Mouse (Mus musculus): ENCODE measurements around the gene Chd9. TPM values are rescaled to one million over a fixed set of nuclear protein-coding genes. Genes with fewer than 3 reads are reported as not detected.

The Chd9 gene
- 10 to 100 TPM; 37.4 to 51.6 (median 46.4) TPM for total RNA-seq (2022)

DNA sequence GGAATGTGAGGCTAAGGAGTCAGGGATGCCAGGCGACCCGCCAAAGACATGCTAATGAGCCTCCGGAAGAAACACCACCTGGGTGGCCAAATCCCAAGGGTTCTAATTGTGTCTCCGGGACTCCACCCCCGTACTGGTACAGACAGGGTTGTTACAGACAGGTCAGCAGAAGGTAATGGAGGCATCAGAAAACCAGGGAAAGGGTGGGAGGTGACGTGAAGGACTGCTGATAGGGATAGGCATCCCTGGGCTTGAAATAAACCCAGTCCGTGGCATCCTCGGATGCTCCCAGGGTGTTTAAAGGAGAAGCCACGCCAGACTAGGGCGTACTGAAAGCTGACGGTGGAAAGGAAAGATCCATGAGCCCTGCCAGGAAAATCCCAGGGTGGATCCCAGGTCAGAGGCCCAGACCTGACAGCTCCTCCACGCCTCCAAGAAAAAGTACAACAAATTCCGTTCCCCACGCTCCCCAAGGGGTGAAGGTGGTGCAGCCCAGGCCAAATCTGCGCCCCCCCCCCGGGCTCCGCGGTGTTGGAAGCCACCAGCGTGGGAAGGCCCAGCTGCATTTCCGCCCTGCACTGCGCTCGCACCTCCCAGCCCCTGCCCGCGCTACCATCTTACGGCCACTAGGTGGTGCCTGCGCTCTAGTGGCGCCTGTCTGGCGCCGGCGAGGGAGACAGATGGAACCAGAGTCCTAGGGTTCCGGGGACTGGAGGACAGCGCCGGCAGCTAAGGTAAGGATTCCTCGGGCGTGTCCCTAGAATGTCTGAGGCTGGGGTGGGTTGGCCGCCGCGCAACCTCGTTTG is at the start of gene Chd9:
Gene Chd9, plus strand, starts transcription at position 172 of the 806 bp plus-strand sequence.
- DNase-seq (ENCODE audit: low spot score): peak; percentile 97

DNA sequence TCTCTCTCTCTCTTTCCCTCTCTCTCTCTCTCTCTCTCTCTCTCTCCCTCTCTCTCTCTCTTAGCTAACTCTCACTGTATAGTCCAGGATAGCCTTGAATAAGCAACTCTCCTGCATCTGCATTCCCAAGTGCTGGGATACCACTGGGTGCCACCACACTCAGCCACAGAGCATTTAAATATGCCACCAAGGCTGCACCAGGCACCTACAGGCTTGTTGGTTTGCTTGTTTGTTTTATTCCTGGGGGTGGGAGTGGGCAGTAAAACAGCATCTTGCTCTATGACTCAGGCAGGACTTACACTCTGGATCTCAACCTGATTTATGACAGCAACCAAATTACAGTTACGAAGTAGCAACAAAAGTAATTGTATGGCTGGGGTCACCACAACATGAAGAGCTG is 36.5 kb upstream of the Chd9 start:
- DNase-seq (ENCODE audit: low spot score): no peak

DNA sequence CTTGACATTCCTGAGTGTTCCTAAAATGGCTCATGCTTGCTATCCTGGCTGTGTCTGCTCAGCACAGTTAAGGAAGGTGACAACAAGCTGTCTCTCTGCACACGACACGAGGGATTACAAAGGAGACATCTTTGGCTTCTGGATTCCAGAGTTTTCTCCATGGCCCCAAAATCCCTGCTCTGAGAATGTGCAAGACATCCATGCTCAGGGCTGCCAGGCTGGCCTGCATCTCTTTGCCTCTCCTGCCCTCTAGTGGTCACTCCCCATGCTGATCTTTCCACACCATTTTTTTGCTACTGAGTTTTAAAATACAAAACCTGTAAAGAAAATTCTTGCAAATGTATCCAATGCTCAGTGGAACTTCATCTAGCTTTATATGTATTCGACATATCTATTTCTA is 34.4 kb upstream of the Chd9 start:
- peak; percentile 74 for DNase-seq (ENCODE audit: low spot score)

DNA sequence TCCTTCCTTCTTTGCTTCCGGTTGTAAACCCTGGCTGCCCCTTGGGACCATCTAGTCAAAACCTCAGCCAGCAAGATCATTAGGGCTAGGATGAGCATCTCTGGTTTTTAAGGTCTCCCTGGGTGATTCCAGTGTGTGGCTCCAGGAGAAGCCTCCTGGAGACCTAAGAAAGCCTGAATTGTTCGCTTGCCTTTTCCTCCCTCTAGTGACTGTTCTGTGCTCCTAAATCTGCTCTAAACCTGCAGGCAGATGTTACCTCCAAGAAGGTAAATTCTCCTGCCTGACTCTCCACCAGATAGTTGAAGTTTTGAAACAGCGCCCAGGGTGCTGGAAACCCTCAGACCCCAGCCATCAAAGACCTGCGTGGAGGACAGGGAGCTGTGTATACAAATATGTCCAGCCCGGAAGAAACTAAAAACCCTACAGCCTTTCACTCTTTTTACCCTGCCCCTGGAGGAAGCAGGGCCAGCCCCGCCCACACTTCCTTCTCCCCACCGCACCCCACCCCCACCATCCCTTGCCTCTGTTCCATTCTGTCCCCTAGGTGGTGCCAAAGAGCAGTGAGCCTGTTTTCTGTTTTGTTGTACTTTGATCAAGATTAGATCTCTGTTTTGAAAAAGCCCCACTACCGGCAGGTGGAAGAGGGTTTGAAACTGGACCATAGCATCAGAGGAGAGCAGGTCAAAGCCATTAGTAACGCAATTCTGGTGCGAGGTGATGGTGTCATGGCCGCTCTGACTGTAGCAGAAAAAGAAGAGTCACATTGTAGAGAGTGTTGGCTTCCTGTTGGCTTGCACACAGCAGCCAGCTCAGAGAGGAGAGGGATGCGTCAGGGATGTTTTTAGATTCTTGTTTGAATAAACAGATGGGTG is 32.9 kb upstream of the Chd9 start:
- DNase-seq (ENCODE audit: low spot score): peak; percentile 78

DNA sequence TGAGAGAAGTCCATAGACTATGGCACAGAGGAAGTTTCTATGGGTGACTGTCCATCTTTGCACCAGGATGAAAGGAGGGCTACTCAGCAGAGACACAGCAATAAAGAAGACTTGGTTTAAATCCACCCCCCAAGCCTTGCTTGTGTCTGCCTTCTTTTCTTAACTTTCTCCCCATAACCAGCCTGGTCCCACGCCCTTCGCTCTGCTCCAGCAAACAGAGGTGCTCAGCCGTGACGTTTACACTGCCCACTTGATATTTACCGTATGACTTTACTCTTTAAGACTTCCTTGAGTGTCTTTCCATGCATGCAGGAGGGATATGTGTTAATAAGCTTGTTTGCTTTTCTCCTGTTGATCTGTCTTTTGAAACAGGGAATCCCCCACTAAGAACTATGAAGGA is 28.7 kb upstream of the Chd9 start:
- no peak for DNase-seq (ENCODE audit: low spot score)

DNA sequence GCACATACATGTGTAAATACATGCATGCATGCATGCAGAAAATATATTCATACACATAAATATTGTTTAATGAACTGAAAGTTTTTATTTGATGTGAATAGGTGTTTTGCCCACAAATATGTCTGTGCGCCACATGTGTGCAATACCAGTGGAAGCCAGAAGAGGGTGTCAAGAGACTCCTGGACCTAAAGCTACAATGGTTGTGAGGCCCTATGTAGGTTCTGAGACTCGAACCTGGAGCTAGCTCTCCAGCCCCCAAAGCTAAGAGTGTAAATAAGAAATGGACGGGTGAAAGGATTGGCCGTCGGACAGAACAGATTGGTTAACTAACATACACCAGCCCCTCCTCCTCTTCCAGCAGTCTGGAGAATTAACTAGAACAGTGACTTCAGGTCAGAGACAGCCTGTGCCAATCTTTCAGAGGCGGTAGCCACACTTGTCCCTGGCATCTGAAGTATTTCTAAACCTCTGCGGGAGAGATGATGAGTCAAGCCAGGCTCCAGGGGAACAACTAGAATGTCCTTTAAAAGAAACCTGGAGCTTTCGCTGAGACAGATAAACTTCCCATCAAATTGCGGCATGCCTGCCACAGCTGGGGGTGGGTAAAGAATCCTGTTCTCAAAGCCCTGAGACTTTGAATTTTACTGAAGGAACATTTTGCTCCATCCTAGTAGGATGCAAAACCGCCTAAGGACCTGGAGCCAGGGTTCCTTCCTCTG is 14.4 kb upstream of the Chd9 start:
- DNase-seq (ENCODE audit: low spot score): no peak

DNA sequence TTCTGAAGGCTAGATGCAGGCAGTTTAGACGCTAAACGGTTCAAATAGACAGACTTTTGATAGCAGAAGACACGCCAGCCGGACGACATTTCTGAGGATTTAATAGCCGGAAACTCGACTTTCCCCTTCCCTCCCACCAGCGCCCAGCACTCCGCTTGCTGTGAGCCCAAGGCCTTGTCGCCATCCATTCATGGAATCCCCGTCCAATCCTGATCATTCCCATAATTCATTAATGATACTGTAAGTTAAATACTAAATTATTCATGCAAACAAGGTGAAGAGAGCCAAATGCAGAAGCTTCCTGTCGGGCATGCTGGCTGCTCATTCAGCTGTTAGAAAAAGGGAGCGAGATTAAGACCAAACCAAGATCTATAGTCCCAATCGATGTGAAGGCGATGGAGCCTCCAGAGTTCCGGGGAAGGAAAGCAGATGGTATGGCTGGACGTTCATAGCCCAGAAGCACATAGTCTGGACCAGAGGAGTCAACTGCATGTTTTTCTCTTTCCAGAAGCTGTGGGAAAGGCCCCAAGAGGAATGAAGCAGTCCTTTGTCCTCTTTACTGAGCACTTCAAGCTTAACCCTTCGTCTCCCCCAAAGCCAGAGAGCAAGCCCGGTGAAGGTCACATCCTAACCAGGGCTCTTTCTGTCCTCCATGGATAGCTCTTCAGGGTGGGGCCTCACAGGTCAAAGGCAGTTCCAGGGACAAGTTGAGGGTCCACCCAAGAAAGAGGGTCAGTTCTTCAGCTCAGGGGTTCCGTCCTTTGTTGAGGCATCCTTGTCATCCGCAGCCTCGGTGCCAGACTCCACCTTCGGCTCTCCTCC is 11.9 kb upstream of the Chd9 start:
- no peak for DNase-seq (ENCODE audit: low spot score)

DNA sequence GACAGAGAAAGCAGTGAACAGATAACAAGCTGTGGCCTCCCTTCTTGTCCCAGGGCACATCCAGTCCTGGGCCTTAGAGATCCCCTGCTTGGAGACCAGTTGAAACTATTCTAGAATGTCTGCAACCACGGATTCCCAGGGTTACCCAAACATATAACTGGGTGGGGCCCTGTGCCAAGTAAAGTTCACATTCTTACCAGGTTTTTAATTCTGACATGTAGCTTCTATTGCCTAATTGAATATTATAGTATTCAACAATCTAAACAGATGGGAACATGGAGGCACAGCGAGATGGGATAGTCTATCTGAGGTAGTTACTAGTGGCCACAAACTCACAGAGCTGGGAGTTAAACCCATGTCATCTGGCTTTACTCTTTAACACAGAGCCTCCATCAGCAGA is 10.9 kb upstream of the Chd9 start, which contains the start of gene Gm19935:
Gene Gm19935, minus strand, starts transcription at position 101 of the 400 bp plus-strand sequence.
- DNase-seq (ENCODE audit: low spot score): no peak

DNA sequence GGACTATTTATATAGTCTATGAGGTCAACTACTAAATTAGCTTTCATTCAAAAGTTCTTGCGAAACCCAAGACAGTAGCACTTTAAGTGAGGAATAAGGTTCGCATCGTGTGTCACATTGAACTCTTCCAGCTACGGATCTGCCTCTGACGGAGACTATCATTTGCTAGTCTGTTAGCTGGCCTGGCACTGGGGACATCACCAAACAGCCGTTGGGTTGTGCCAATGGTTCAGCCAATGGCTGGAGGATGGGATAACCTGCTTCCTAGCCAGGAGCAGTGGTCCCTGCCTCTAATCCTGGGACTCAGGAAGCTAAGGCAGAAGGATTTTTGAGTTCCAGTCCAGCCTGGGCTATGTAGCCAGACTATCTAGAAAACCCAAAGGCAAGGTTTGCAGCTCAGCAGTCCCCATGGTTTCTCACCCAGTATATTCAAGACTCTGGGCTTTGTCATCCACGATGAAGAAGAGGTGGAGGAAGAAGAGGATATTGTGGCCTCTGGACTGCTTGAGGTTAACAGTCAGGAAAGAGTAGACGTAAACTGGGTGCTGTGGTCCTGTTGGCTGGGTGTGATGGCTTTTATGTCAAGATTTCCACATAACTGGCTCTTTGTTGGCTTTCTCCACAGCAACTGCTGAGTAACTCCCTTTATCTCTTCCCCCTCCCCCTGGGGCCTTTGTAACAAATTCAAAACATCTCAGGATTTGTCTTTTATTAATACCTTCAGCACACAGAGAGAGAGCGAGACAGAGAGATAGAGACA is 8.4 kb upstream of the Chd9 start:
- DNase-seq (ENCODE audit: low spot score): no peak

DNA sequence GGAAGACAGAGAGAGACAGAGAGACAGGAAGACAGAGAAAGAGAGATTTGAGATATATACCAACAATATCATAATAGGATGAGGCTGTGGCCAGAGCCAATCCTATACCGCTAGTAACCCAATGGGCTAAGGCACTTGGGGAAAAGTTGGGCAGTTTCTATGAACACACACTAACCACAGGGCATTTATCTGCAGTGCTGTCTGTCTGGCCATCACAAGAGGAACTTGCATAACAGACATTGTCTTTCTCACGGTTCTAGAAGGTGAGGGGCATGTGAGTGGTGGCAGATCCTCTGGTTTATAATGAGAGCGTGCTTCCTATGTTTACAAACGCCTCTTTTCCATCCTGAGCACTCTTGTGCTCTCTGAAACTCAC is 7.8 kb upstream of the Chd9 start:
- no peak for DNase-seq (ENCODE audit: low spot score)

DNA sequence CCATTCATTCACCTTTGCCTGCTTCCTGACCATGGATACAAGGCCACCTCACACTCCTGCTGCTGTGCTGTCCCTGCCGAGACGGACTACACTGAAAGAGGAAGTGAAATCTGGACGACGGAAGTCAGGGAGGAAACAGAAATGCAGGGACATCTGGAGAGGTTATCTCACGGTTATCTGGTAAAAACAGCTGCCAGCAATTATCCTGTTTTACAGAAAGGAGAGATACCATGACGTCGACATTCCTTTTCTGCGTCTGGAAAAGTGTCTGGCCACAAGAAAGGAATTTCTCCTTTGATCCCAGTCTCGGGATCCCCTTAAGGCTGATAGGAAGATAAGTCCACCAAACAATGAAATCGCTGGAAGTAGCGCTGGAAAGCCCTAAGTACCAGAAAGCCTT is 5.7 kb upstream of the Chd9 start:
- DNase-seq (ENCODE audit: low spot score): peak; percentile 79

DNA sequence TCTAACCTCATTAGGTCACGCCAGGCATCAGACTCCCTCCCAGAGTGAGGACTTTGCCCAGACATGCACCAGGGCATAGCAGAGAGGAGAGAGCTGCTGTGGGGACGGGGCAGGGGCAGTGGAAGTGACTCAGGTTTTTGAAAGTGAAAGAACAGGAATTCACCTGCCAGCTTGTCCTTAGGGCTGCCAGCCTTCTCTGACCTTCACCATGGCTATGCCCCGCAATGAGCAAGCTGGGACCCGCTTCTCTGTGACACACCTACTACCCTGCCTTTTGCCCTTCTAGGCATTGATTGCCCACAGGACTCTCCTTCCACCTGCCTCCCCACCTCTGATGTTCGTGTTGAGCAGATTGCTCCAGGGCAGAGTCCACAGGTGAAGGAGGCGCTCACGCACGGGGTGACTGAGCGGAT is 2.7 kb upstream of the Chd9 start:
- DNase-seq (ENCODE audit: low spot score): no peak

DNA sequence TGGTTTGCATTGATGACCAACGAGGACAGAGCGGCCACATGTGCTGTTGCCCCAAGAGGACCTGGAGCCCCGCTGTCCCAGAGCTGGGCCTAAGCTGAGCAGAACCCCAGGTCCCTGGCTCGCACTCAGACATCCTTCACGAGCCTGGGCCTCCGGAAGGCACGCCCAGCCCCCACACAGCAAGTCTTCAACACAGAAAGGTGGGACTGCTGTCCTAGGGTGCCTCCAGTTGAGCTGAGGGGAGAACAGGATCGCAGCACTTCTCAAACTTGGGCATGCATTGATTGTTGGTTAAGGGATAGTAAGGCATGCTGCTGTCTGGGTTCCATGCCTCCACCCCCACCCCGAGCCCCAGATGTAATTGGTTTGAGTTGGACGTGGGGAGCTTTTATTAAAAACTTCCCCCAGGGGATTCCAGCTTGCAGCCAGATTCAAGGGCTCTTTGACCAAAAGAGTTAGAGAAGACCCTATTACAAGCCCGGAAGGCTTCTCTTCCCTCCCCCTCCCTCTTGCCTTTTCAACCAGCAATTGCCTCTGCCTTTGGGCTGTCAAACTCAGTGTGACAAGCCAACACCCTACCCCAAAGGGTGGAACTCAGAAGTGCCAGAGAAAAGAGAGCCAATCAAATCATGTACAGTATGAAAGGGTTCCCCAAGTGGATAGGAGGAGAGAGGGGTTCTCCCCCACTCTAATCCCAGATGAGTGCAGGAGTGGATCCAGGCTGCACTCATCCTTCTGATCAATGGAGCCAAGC is 1.0 kb downstream of the Chd9 start:
- DNase-seq (ENCODE audit: low spot score): no peak

DNA sequence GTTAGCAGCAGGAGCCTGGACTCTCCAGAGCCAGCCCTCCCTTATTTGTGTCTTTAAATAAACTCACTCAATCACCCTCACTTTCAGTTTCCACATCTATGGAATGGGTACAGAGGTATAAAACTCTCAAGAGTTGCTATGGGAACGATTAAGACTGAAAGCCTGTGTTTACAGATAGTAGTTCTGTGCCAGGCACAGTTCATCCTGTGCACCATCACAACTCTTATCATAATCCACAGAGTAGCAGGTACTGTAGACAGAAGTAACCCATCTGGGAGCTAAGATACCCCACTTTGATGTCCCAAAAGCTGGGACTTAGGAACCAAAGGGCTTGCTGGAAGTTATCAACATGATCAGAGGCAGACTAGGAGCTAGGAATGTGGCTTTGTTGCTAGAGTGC is 1.7 kb downstream of the Chd9 start:
- no peak for DNase-seq (ENCODE audit: low spot score)

DNA sequence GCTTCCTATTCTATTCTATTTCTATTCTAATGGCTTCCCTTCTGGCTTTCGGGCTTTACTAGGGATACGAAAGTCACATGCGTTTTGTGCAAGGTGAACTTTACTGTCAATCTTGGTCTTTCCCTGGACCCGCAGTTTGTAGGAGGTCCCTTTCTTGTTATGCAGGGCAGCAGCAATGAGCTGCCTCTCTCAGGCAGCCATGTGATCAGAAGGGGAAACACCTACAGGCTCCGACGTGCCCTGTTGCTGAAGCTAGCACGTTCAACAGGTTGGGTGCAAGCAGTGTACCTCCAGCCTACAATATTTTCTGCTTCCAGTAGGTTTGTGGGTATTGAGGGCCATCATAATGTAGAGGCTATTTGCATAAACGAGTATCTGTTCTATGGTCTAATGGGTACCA is 2.8 kb downstream of the Chd9 start:
- no peak for DNase-seq (ENCODE audit: low spot score)

DNA sequence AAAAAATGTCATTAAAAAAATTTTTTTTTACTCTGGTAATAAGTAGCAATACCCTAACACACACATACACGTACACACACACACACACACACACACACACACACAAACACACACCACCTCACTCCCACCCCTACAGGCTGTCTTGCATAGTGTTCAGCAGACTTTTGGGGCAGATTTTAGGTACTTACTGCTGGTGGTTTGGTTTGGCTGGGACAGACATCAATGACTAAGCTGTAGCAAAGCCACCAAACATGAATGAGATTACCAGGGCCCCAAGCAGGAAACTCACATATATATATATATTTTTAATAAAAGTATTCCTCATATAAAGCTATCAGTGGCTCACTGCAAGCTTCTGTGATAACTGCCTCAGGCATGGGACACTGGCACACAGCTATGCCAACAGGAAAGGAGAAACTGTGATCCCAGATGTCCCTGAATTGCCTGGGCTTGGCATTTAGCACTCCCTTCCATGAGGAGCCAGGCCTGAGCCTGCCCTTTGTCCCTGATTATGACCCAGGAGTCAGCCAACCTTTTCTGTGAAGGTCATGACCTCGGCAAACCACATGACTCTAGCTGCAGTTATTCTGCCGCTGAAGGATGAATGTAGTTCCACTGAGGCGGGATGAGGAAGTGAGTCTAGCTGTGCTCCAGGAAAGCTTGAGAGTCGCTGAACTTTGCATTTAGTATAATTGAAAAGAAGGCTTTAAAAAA is 4.6 kb downstream of the Chd9 start:
- no peak for DNase-seq (ENCODE audit: low spot score)

DNA sequence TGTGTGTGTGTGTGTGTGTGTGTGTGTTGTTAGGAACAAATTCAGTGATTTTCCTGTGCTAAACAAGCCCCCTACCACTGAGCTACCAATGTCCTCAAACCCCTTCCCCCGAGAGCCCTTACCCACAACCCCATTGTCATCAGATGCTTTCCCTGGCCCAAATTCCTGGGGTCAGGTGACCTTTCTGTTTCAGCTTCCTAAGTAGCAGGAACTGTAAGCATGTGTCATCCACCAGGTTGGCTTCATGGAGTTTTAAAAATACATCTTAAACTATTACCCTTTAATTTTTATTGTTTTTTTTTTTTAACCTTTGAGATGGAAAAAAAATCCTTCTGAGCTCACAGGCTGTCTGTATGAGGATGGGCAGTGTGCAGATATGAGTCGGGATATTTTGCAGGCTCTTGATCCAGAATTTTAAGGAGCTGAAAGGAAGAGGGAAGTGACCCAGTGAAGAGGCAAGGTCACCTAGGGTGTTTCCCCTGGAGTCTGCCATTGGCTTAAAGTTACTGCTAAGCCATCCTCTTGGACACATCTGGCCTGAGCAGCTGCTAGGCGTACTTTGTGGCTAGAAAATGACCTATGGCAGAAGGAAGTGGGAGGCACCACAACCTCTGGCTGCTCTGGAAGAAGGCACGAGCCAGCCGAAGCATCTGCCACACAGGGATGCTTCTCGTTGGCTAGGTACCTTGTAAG is 5.6 kb downstream of the Chd9 start:
- DNase-seq (ENCODE audit: low spot score): no peak

DNA sequence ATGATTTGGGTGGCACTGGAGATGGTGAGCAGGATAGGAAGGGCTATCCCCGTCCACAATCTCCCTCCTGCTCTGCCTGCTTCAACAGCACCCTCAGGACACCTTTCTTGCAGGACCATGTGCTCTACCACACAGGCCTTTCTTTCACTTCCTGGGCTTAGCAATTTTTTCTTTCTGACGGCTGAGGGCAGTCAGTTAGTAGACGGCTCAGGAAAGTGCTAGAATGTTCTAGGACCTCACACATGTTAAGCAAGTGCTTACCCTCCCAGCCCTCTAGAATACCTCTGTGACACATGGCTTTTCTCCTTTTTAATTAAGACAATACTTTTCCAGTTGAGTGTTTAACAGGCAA is 6.1 kb downstream of the Chd9 start:
- DNase-seq (ENCODE audit: low spot score): no peak

DNA sequence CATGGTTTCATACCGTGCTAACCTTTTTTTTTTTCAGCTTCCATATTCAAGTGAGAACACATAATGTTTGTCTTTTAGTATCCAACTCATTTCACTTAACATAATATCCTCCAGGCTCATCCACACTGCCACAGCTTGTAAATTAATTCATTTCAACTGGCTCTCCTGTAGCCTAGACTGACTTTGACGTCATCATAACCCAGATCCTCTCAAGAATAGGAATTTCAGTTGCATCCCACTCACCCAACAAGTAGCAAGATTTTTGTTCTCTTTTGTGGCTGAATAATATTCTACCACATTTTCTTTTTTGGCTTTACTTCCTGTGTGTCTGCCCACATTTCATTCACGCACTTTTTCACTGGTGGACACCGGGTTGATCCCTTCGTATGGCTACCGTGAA is 9.3 kb downstream of the Chd9 start:
- no peak for DNase-seq (ENCODE audit: low spot score)

Measured in heart, adult 8-10 months (tissue).